8 mouse cellular contexts compared by ENCODE assay signal in genomic region chr6:142345440-142346038, GRCm38 (mm10). TPM values are rescaled to one million over a fixed set of nuclear protein-coding genes. Genes with fewer than 3 reads are reported as not detected.
DNase-seq lines count a peak whose midpoint lies in the region; ATAC-seq and TF ChIP-seq lines count a peak whose summit lies in the region.

Pyroxd1 (plus strand) TSS chr6:142345654.

- peak within 1 kb of the TSS; percentile 74 for H3K9ac ChIP-seq in embryonic facial prominence, embryonic 13.5 days
- peak within 1 kb of the TSS; percentile 82 for H3K9ac ChIP-seq in heart, adult 2 months (ENCODE audit: low read depth, low read length)
- peak within 1 kb of the TSS; percentile 64 for H3K9ac ChIP-seq in limb, embryonic 13.5 days
- H3K9ac ChIP-seq in midbrain, embryonic 16.5 days (ENCODE audit: low read depth, low read length) = peak within 1 kb of the TSS; percentile 79

- DNase-seq in 3134 (ENCODE audit: extremely low read depth, insufficient read length, low spot score) = peak; percentile 96
- peak; percentile 86 to 89 for DNase-seq in adrenal gland, postnatal 36 days
- peak; percentile 83 to 89 for DNase-seq in heart, adult 2 months
- DNase-seq in kidney, adult 8-10 months = peak; percentile 85 to 89
- DNase-seq in spleen, postnatal 10 days (ENCODE audit: low spot score in 2 of 2) = peak; percentile 65 to 82

- no peaks in the 10 kb centered on the region for H3K9me3 ChIP-seq in embryonic facial prominence, embryonic 13.5 days
- no peaks in the 10 kb centered on the region for H3K9me3 ChIP-seq in limb, embryonic 13.5 days
- H3K9me3 ChIP-seq in midbrain, embryonic 16.5 days (replicated peaks; ENCODE audit: control insufficient read depth, low read length, poor library complexity, severe bottlenecking) = no peaks in the 10 kb centered on the region

- H3K4me3 ChIP-seq in embryonic facial prominence, embryonic 13.5 days = peak within 1 kb of the TSS; percentile 75
- peak within 1 kb of the TSS; percentile 94 for H3K4me3 ChIP-seq in heart, adult 2 months
- H3K4me3 ChIP-seq in limb, embryonic 13.5 days = peak within 1 kb of the TSS; percentile 72
- H3K4me3 ChIP-seq in midbrain, embryonic 16.5 days (ENCODE audit: low read depth, low read length) = peak within 1 kb of the TSS; percentile 85

- WGBS in embryonic facial prominence, embryonic 13.5 days = under 1% methylated on average over 48 of the region's 48 CpGs
- WGBS in heart, adult 2 months = under 1% methylated on average over 48 of the region's 48 CpGs
- WGBS in limb, embryonic 13.5 days = under 1% methylated on average over 48 of the region's 48 CpGs
- under 1% methylated on average over 48 of the region's 48 CpGs for WGBS in midbrain, embryonic 16.5 days

- H3K36me3 ChIP-seq in embryonic facial prominence, embryonic 13.5 days = peaks cover 10% of the 10 kb centered on the region; the same call in 1 of the 2 replicates
- 0 out of 2 replicates have a peak, but pooled peaks cover 2% of the 10 kb centered on the region for H3K36me3 ChIP-seq in heart, adult 2 months (ENCODE audit: control insufficient read depth, insufficient read depth, low read length)
- H3K36me3 ChIP-seq in limb, embryonic 13.5 days = peaks cover 14% of the 10 kb centered on the region; the same call in 1 of the 2 replicates
- no peaks in the 10 kb centered on the region for H3K36me3 ChIP-seq in midbrain, embryonic 16.5 days (ENCODE audit: control insufficient read depth, insufficient read depth, low read length)

- H3K4me1 ChIP-seq in embryonic facial prominence, embryonic 13.5 days = peaks cover 11% of the 10 kb centered on the region
- H3K4me1 ChIP-seq in heart, adult 2 months (ENCODE audit: control insufficient read depth, insufficient read depth, low read length) = no peaks in the 10 kb centered on the region; the same call in none of the 2 replicates
- peaks cover 8% of the 10 kb centered on the region for H3K4me1 ChIP-seq in limb, embryonic 13.5 days
- H3K4me1 ChIP-seq in midbrain, embryonic 16.5 days (ENCODE audit: control insufficient read depth, insufficient read depth, low read length) = peaks cover 8% of the 10 kb centered on the region

- peak; percentile 58; the same call in 1 of the 2 replicates for TF ChIP-seq EP300 in heart, adult 2 months (IDR thresholded peaks at IDR 0.05; ENCODE audit: insufficient read depth, low read depth, low read length)

- H3K4me2 ChIP-seq in embryonic facial prominence, embryonic 13.5 days = peak within 1 kb of the TSS; percentile 62
- H3K4me2 ChIP-seq in limb, embryonic 13.5 days (replicated peaks) = peak within 1 kb of the TSS; percentile 61
- peak within 1 kb of the TSS; percentile 61 for H3K4me2 ChIP-seq in midbrain, embryonic 16.5 days (ENCODE audit: low read length)

- intact Hi-C loops in heart, adult 2 months (cut with DNase I) = loop anchor here (2.0 to 5.0 kb wide), 2 partner anchors 41 to 412 kb away; partner anchors contain the start of genes Cmas, Golt1b and Recql

- ATAC-seq in embryonic facial prominence, embryonic 13.5 days (ENCODE audit: insufficient number of reproducible peaks, insufficient read depth, low FRiP score, low TSS enrichment, low read depth) = peak; percentile 87
- peak; percentile 95 for ATAC-seq in limb, embryonic 13.5 days (ENCODE audit: low FRiP score, low read depth)
- ATAC-seq in midbrain, embryonic 16.5 days = peak; percentile 96

- H3K27ac ChIP-seq in embryonic facial prominence, embryonic 13.5 days = peak within 1 kb of the TSS; percentile 78
- H3K27ac ChIP-seq in heart, adult 2 months = peak within 1 kb of the TSS; percentile 79
- H3K27ac ChIP-seq in limb, embryonic 13.5 days = peak within 1 kb of the TSS; percentile 52; the same call in 1 of the 2 replicates
- H3K27ac ChIP-seq in midbrain, embryonic 16.5 days (ENCODE audit: low read length) = peak within 1 kb of the TSS; percentile 87

- H3K27me3 ChIP-seq in embryonic facial prominence, embryonic 13.5 days = no peaks in the 10 kb centered on the region
- no peaks in the 10 kb centered on the region for H3K27me3 ChIP-seq in heart, adult 2 months (ENCODE audit: control insufficient read depth, insufficient read depth, low read length)
- no peaks in the 10 kb centered on the region for H3K27me3 ChIP-seq in limb, embryonic 13.5 days
- H3K27me3 ChIP-seq in midbrain, embryonic 16.5 days (ENCODE audit: control insufficient read depth, insufficient read depth, low read depth, low read length) = no peaks in the 10 kb centered on the region

- no peak for TF ChIP-seq POLR2A in heart, adult 2 months (IDR thresholded peaks at IDR 0.05; ENCODE audit: insufficient read depth, low read depth, low read length)

- no peak for TF ChIP-seq CTCF in heart, adult 2 months (IDR thresholded peaks at IDR 0.05)

- H3K79me2 ChIP-seq in heart, adult 2 months (replicated peaks; ENCODE audit: control insufficient read depth, insufficient read depth, low read length) = no peaks in the 10 kb centered on the region

RNA-seq across cellular contexts. Expression of gene Pyroxd1, which starts in this region (rescaled TPM):
- 10 to 100 TPM; 10.8 to 12.6 TPM for total RNA-seq in adrenal gland, postnatal 36 days (2021)
- polyA plus RNA-seq in embryonic facial prominence, embryonic 13.5 days (2015; fragmentation: Nextera tagmentation; extraction: Ambion mirVana) = 19.4 and 21.4 TPM in 2 replicates
- total RNA-seq in heart, adult 2 months (2021) = 1 to 10 TPM; 9.4 to 9.6 TPM
- polyA plus RNA-seq in heart, adult 2 months (2012; rRNA removed) = 3.3 and 5.5 TPM in 2 replicates
- polyA plus RNA-seq in limb, embryonic 13.5 days (2015; fragmentation: Nextera tagmentation; extraction: Ambion mirVana) = 17.6 and 19.6 TPM in 2 replicates
- 22.6 and 27.0 TPM in 2 replicates for polyA plus RNA-seq in midbrain, embryonic 16.5 days (2015; fragmentation: Nextera tagmentation; extraction: Ambion mirVana)

Comparison
In these comparisons a context has a peak if more than half of its experiments do, and no peak if none do; other contexts are left out.
1. Peak in every context shown above with its lines: DNase-seq, ATAC-seq, H3K4me3 ChIP-seq and H3K27ac ChIP-seq.